Mouse (Mus musculus) B cell, adult 62 days (primary cell): ENCODE data around the gene Xirp1. TPM values are rescaled to one million over a fixed set of nuclear protein-coding genes. Genes with fewer than 3 reads are reported as not detected.

Source experiments
- total RNA-seq: library from RNA; stranded (reverse); gene quantifications from 4 replicates; pipeline ENCODE4 v1.2.4, GENCODE M21; 2023

Xirp1 gene
- 0.19 to 0.77 TPM (median 0.21 TPM) in 3 of 4 replicates, not detected in the other for total RNA-seq

GRCm38 (mm10) chr9:120023086-120023811 lies at the start of gene Xirp1:
TSS of gene Xirp1 (minus strand) at chr9:120023598.

GRCm38 (mm10) chr9:120069779-120070178 lies 46.4 kb upstream of the Xirp1 start, which contains the start of gene Cx3cr1:
TSS of gene Cx3cr1 (minus strand) at chr9:120069879.

GRCm38 (mm10) chr9:119984536-119985011 lies 38.8 kb downstream of the Xirp1 start, which contains the start of gene Csrnp1:
TSS of gene Csrnp1 (minus strand) at chr9:119984658.

Other genes with a start within 250 kb of the Xirp1 start
- not detected in 4 replicates for gene Scn11a, start 198.1 kb downstream of the Xirp1 start, total RNA-seq
- gene Wdr48, start 128.7 kb downstream of the Xirp1 start, total RNA-seq: 64.2 to 78.2 TPM (median 70.0 TPM) in 4 replicates
- 8.6 to 12.9 TPM (median 10.7 TPM) in 4 replicates for gene Gorasp1, start 86.0 kb downstream of the Xirp1 start, total RNA-seq
- 0.76 TPM in 1 of 4 replicates, not detected in the others for gene Ttc21a, start 86.0 kb downstream of the Xirp1 start, total RNA-seq
- 356 to 391 TPM (median 369 TPM) in 4 replicates for gene Csrnp1, start 38.9 kb downstream of the Xirp1 start, total RNA-seq
- 0.24 to 0.45 TPM (median 0.36 TPM) in 4 replicates for gene Cx3cr1, start 46.3 kb upstream of the Xirp1 start, total RNA-seq
- not detected in 4 replicates for gene Ccr8, start 68.5 kb upstream of the Xirp1 start, total RNA-seq
- gene Slc25a38, start 86.8 kb upstream of the Xirp1 start, total RNA-seq: 31.3 to 41.5 TPM (median 35.2 TPM) in 4 replicates
- gene Rpsa, start 104.1 kb upstream of the Xirp1 start, total RNA-seq: 2,133 to 2,269 TPM (median 2,244 TPM) in 4 replicates
- gene Mobp, start 126.1 kb upstream of the Xirp1 start, total RNA-seq: not detected in 4 replicates